Mouse (Mus musculus) ES-E14 (cell line): Measurements from ENCODE around the gene Siglec1. TPM values are rescaled to one million over a fixed set of nuclear protein-coding genes. Genes with fewer than 3 reads are reported as not detected.

ENCODE experiments used
- DNase-seq: peaks from one replicate; pipeline ENCODE4 v3.0.0-alpha.2; 2013; ENCODE audit warnings: low read depth, low spot score
- H3K27ac ChIP-seq: 2 replicates; pipeline ENCODE4 v1.5.1; 2012; ENCODE audit warnings: low read depth, mild to moderate bottlenecking, low read length, moderate library complexity, mixed read lengths; ENCODE audit not compliant: poor library complexity, insufficient read depth, severe bottlenecking
- H3K36me3 ChIP-seq: 2 replicates; pipeline ENCODE4 v1.6.1; 2012; ENCODE audit warnings: mild to moderate bottlenecking, low read length, moderate library complexity, mixed read lengths; ENCODE audit not compliant: control insufficient read depth, poor library complexity, insufficient read depth, severe bottlenecking
- H3K4me1 ChIP-seq, 2 experiments: fragments of 150-350 bp in 1 of 2; sonication (generic) in 1 of 2; 2 replicates each; pipeline ENCODE4 v1.6.1; 2012; ENCODE audit warnings: low read length in 2 of 2, mild to moderate bottlenecking in 1 of 2, mixed read lengths in 1 of 2; ENCODE audit not compliant: control insufficient read depth in 2 of 2, insufficient read depth in 2 of 2, poor library complexity in 1 of 2
- H3K4me3 ChIP-seq, 2 experiments: fragments of 150-350 bp in 1 of 2; sonication (generic) in 1 of 2; 2 replicates each; pipeline ENCODE4 v1.5.1; 2012; ENCODE audit warnings: low read length in 2 of 2, low read depth in 1 of 2, mild to moderate bottlenecking in 1 of 2, mixed read lengths in 1 of 2; ENCODE audit not compliant: insufficient read depth in 1 of 2, poor library complexity in 1 of 2, severe bottlenecking in 1 of 2
- H3K9ac ChIP-seq: 2 replicates; pipeline ENCODE4 v1.6.1; 2012; ENCODE audit warnings: low read depth, mild to moderate bottlenecking, low read length, mixed read lengths; ENCODE audit not compliant: poor library complexity, insufficient read depth, severe bottlenecking
- H3K9me3 ChIP-seq: fragments of 150-350 bp; sonication (generic); 2 replicates; pipeline ENCODE4 v1.6.1; 2012; ENCODE audit warnings: low read depth, mild to moderate bottlenecking, low read length; ENCODE audit not compliant: control insufficient read depth, insufficient read depth
- CHD2 ChIP-seq: IDR thresholded peaks from 2 replicates; pipeline ENCODE4 v1.6.1; 2014; ENCODE audit warnings: mild to moderate bottlenecking, low read depth, low read length, inconsistent platforms
- HCFC1 ChIP-seq: IDR thresholded peaks from 2 replicates; pipeline ENCODE4 v1.6.1; 2012; ENCODE audit warnings: low read length, inconsistent platforms, borderline replicate concordance; ENCODE audit not compliant: insufficient read depth
- MAFK ChIP-seq: IDR thresholded peaks from 2 replicates; pipeline ENCODE4 v1.6.1; 2014; ENCODE audit warnings: mild to moderate bottlenecking, low read depth, low read length, inconsistent platforms; ENCODE audit not compliant: insufficient read depth
- ZC3H11A ChIP-seq: IDR thresholded peaks from 2 replicates; pipeline ENCODE4 v1.6.1; 2012; ENCODE audit warnings: low read depth, mild to moderate bottlenecking, inconsistent platforms, low read length, borderline replicate concordance
- ZNF384 ChIP-seq: IDR thresholded peaks from 2 replicates; pipeline ENCODE4 v1.6.1; 2012; ENCODE audit warnings: low read depth, low read length, inconsistent platforms
- in situ Hi-C, 2 experiments: fragments of 600-800 bp; cut with MboI; formaldehyde crosslinking; loops; one replicate each; pipeline ENCODE4 v1.15.1; 2025; ENCODE audit warnings: low sequenced_read_pairs in 2 of 2, inconsistent platforms in 1 of 2; ENCODE audit not compliant: unreplicated experiment in 2 of 2
- total RNA-seq: library from RNA; depleted of rRNA; stranded (reverse); fragments of 300-350 nt; gene quantifications from 2 replicates; pipeline ENCODE4 v1.2.3, GENCODE M21; 2012

Siglec1 gene
- total RNA-seq, 1 experiment, result 0.27 TPM

GRCm38 (mm10) chr2:131104021-131104420 lies 17.5 kb upstream of the Siglec1 start:
- Histone ChIP-seq H3K9me3 (no peaks in the 10 kb centered on the region), H3K4me3 (no peak overlapping the region), H3K4me1 (0 out of 4 replicates have a peak, but pooled peaks cover 0 to 2% of the 10 kb centered on the region in 2 experiments), H3K27ac (no peak overlapping the region), H3K9ac (no peak overlapping the region), H3K36me3 (no peaks in the 10 kb centered on the region)
- in situ Hi-C loops, result no loop called here
- TF ChIP-seq CHD2 (no peak), ZNF384 (no peak), HCFC1 (no peak), ZC3H11A (no peak), MAFK (no peak)
- no peak for DNase-seq

- no peak for TF ChIP-seq CHD2
- no peak for TF ChIP-seq MAFK
- in situ Hi-C loops, result no loop called here
- DNase-seq, result no peak
- Histone ChIP-seq H3K36me3 (no peaks in the 10 kb centered on the region), H3K27ac (no peak overlapping the region), H3K4me3 (no peak overlapping the region), H3K4me1 (peaks cover 8 to 10% of the 10 kb centered on the region in 2 experiments), H3K9ac (no peak overlapping the region), H3K9me3 (no peaks in the 10 kb centered on the region)
These were observed 15.0 kb upstream of the Siglec1 start for GRCm38 (mm10) chr2:131101530-131101929.

GRCm38 (mm10) chr2:131097087-131097486 lies 10.5 kb upstream of the Siglec1 start:
- DNase-seq, result peak; percentile 12
- H3K36me3 ChIP-seq, result no peaks in the 10 kb centered on the region
- peak overlapping the region; percentile 95 for H3K27ac ChIP-seq
- in situ Hi-C loops, result no loop called here
- peak overlapping the region; percentile 24 to 61; a peak in 3 of 4 replicates for H3K4me3 ChIP-seq
- TF ChIP-seq ZNF384, result no peak
- no peak for TF ChIP-seq ZC3H11A
- no peak for TF ChIP-seq CHD2
- no peak for TF ChIP-seq HCFC1
- TF ChIP-seq MAFK, result no peak
- H3K4me1 ChIP-seq, result peaks cover 8 to 10% of the 10 kb centered on the region in 2 experiments
- H3K9ac ChIP-seq, result peak overlapping the region; percentile 27; the same call in 1 of the 2 replicates
- no peaks in the 10 kb centered on the region for H3K9me3 ChIP-seq

GRCm38 (mm10) chr2:131096101-131096795 lies 9.7 kb upstream of the Siglec1 start:
- H3K9me3 ChIP-seq, result no peaks in the 10 kb centered on the region
- H3K27ac ChIP-seq, result peak overlapping the region; percentile 95
- H3K4me1 ChIP-seq, result peaks cover 8 to 10% of the 10 kb centered on the region in 2 experiments
- DNase-seq, result peak; percentile 75
- in situ Hi-C loops, result no loop called here
- no peaks in the 10 kb centered on the region for H3K36me3 ChIP-seq
- peak overlapping the region; percentile 52 for H3K9ac ChIP-seq
- peak overlapping the region; percentile 57 to 61 for H3K4me3 ChIP-seq
- peak; percentile 61; the same call in 1 of the 2 replicates for TF ChIP-seq MAFK
- no peak for TF ChIP-seq ZNF384
- no peak for TF ChIP-seq HCFC1
- TF ChIP-seq CHD2, result no peak
- no peak for TF ChIP-seq ZC3H11A
